Mouse (Mus musculus): ENCODE measurements at regions not wholly inside any gene's neighbourhood (a gene's known extent, or its start where the extent isn't known, plus 50 kb on each side); places are given as distances from the start of the nearest gene placed in this dataset.

DNA sequence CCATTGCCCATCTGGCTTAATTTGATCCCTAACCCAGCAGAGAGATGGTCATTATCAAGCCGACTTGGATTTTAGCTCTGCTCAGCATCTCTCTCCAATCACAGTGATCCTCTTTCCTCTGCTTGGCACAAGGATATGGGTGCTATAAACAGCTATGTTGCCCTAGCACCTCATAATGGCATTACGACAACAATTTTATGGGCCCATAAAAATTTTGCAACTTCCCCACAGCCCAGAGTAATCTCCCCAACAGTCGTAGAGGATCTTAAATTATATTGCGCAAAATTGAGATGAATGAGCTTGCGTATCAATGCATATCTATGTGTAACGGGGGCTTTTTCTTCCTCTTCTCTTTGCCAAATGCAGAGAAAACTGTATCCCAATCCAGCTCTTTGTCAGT, 329.4 kb downstream of the Hlx start:
- Histone ChIP-seq H3K9ac (ENCODE audit: low read length) (no peak overlapping the region), H3K4me2 (ENCODE audit: low read depth) (no peak overlapping the region), H3K4me3 (ENCODE audit: low read depth, low read length) (no peak overlapping the region), H3K9me3 (ENCODE audit: control insufficient read depth, low read length) (no peaks in the 10 kb centered on the region), H3K36me3 (ENCODE audit: control insufficient read depth, insufficient read depth, low read length) (no peaks in the 10 kb centered on the region), H3K27ac (ENCODE audit: low read depth, low read length) (no peak overlapping the region), H3K27me3 (ENCODE audit: control insufficient read depth, insufficient read depth, low read length) (no peaks in the 10 kb centered on the region), H3K4me1 (ENCODE audit: control insufficient read depth, insufficient read depth, low read length) (no peaks in the 10 kb centered on the region)
- ATAC-seq (ENCODE audit: insufficient read depth, low FRiP score, low TSS enrichment) = no peak
- 56% methylated on average over 6 of the region's 6 CpGs for WGBS
- DNase-seq (ENCODE audit: low spot score) = no peak

DNA sequence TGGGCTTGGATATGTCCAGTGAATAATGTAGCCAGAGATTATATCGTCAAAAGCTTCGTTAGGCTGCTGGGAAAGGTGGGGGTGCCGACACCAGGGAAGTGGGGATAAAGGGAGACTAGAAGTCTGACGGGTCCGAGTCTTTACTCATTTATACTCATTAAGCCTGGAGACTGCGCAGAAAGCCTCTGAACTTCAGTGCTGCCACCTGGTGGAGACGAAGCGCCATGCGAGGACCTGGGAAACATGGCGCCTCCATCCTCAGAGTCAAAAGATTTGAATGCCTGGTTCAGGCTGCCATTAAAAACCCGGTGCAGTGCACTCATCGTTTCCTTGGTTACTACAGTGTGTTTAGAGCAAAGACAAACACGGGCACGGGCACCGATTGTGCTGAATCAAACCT, 337.2 kb downstream of the Hlx start:
- WGBS = 57% methylated on average over 15 of the region's 15 CpGs
- Histone ChIP-seq H3K27ac (ENCODE audit: low read depth, low read length) (no peak overlapping the region), H3K36me3 (ENCODE audit: control insufficient read depth, insufficient read depth, low read length) (no peaks in the 10 kb centered on the region), H3K4me3 (ENCODE audit: low read depth, low read length) (no peak overlapping the region), H3K27me3 (ENCODE audit: control insufficient read depth, insufficient read depth, low read length) (no peaks in the 10 kb centered on the region), H3K9ac (ENCODE audit: low read length) (no peak overlapping the region), H3K9me3 (ENCODE audit: control insufficient read depth, low read length) (no peaks in the 10 kb centered on the region), H3K4me1 (ENCODE audit: control insufficient read depth, insufficient read depth, low read length) (no peaks in the 10 kb centered on the region), H3K4me2 (ENCODE audit: low read depth) (no peak overlapping the region)
- ATAC-seq (ENCODE audit: insufficient read depth, low FRiP score, low TSS enrichment) = no peak
- DNase-seq (ENCODE audit: low spot score) = peak; percentile 46

DNA sequence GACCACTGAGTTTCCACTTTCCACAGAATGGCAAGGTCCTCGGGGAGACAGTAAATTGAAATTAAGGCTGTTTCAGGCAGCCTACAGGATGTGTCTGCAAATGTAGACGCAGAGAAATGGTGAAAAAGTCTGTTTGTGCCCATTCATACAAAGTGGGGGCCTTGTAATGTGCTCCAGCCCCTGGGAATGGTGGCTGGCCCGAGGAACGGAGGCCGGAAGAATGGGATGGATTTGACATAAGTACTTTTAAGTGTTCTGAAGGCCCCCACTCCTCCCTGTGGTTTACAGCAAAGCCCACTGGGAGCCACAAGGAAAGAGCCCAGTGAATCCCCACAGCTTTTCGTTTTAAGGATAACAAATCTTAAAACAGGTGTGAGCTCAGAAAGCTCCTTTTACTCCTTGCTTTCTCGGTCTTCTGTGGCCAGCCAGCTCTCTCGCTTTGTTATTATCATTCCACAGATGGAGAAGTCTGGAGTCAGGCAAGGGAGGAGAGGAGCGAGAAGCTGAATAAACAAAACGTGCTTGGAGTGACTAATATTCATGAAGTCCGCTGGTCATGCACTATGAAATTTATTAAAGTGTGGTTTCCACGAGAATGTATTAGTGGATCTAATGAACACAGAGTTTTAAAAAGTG, 337.7 kb downstream of the Hlx start:
- H3K4me2 ChIP-seq (ENCODE audit: low read depth) = no peak overlapping the region
- WGBS = 71% methylated on average over 12 of the region's 12 CpGs
- no peaks in the 10 kb centered on the region for H3K9me3 ChIP-seq (ENCODE audit: control insufficient read depth, low read length)
- no peaks in the 10 kb centered on the region for H3K36me3 ChIP-seq (ENCODE audit: control insufficient read depth, insufficient read depth, low read length)
- H3K4me3 ChIP-seq (ENCODE audit: low read depth, low read length) = no peak overlapping the region
- H3K4me1 ChIP-seq (ENCODE audit: control insufficient read depth, insufficient read depth, low read length) = no peaks in the 10 kb centered on the region
- H3K9ac ChIP-seq (ENCODE audit: low read length) = no peak overlapping the region
- DNase-seq (ENCODE audit: low spot score) (peak; percentile 12), ATAC-seq (ENCODE audit: insufficient read depth, low FRiP score, low TSS enrichment) (no peak)
- H3K27ac ChIP-seq (ENCODE audit: low read depth, low read length) = no peak overlapping the region
- no peaks in the 10 kb centered on the region for H3K27me3 ChIP-seq (ENCODE audit: control insufficient read depth, insufficient read depth, low read length)

DNA sequence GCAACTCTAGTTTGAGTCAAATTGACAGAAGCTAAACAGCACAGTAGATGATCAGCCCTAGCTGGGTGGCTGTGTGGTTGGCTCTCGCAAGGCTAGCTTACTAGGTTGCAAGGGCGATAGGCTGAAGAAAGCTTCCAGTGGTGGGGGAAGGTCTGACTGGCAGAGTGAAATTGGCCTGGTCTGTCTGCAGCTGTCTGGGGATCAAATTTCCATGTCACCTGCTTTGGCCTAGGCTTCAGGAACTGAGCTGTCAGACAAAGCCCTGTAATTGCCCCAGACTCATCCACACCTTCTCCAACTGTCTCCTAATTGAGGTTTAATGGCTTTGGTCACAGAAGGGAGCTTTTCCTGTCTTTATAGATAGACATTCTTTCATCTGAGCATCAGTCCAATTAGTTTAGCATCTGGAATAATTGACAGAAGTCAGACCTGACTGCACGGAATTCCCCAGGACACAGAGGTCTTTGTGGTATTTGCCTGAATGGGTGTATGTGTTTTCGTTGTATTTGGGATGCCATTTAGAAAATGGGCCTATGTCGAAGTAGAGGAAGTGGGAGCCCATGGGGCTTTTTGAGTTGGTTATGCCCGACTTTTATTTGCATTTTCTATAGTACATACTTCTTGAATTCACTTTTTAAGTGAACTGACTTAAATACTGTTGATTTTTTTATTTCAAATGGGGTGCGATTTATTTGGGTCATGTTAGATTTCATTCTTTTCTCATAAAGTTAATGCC, 348.2 kb downstream of the Hlx start:
- H3K9ac ChIP-seq (ENCODE audit: low read length) = no peak overlapping the region
- WGBS = 48% methylated on average over 7 of the region's 7 CpGs
- H3K4me1 ChIP-seq (ENCODE audit: control insufficient read depth, insufficient read depth, low read length) = no peaks in the 10 kb centered on the region
- no peaks in the 10 kb centered on the region for H3K9me3 ChIP-seq (ENCODE audit: control insufficient read depth, low read length)
- ATAC-seq (ENCODE audit: insufficient read depth, low FRiP score, low TSS enrichment) = no peak
- H3K27me3 ChIP-seq (ENCODE audit: control insufficient read depth, insufficient read depth, low read length) = no peaks in the 10 kb centered on the region
- no peak overlapping the region for H3K27ac ChIP-seq (ENCODE audit: low read depth, low read length)
- no peak overlapping the region for H3K4me2 ChIP-seq (ENCODE audit: low read depth)
- no peak overlapping the region for H3K4me3 ChIP-seq (ENCODE audit: low read depth, low read length)
- no peaks in the 10 kb centered on the region for H3K36me3 ChIP-seq (ENCODE audit: control insufficient read depth, insufficient read depth, low read length)
- DNase-seq (ENCODE audit: low spot score) = no peak

DNA sequence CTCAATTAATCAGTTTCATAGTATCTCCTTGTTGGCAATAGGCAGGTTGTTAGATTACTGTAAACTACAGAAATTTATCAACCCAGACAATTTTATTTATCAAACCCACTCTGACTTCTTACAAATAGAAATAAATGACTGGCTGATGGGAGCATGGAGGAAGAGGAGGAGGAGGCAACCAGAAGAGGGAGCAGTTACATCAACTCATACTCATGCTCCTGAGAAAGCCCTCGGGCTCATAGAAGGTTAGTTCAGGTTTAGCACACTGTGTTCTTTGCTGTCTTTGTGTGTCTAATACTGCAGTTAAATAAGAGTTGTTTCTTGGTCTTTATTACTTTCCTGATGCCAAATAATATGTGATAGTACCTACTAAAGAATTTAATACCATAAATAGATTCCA, 344.6 kb upstream of the 1700056E22Rik start:
- ATAC-seq (ENCODE audit: insufficient read depth, low FRiP score, low TSS enrichment) (no peak), DNase-seq (ENCODE audit: low spot score) (no peak)
- no peak overlapping the region for H3K4me3 ChIP-seq (ENCODE audit: low read depth, low read length)
- H3K4me1 ChIP-seq (ENCODE audit: control insufficient read depth, insufficient read depth, low read length) = no peaks in the 10 kb centered on the region
- WGBS = 86% methylated on average over 1 of the region's 1 CpGs
- no peak overlapping the region for H3K9ac ChIP-seq (ENCODE audit: low read length)
- H3K4me2 ChIP-seq (ENCODE audit: low read depth) = no peak overlapping the region
- no peak overlapping the region for H3K27ac ChIP-seq (ENCODE audit: low read depth, low read length)
- no peaks in the 10 kb centered on the region for H3K27me3 ChIP-seq (ENCODE audit: control insufficient read depth, insufficient read depth, low read length)
- no peaks in the 10 kb centered on the region for H3K9me3 ChIP-seq (ENCODE audit: control insufficient read depth, low read length)
- H3K36me3 ChIP-seq (ENCODE audit: control insufficient read depth, insufficient read depth, low read length) = no peaks in the 10 kb centered on the region

DNA sequence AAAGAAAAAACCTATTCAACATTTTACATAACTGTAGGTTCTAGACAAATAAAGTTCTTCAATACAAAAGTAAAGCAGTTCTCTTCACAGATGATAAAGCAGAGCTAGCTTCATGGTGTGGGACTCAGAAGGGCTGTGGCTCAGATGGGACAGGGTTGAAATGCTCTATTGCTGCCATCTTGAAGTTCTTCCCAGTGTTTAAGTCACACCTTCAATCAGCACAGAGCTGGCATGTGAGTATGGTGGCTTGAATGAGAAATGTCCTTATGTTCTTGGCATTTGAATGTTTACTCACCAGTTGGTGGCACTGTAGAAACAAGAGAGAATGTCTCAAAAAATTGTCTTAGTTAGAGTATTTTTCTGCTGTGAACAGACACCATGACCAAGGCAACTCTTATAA, 330.9 kb upstream of the 1700056E22Rik start:
- Histone ChIP-seq H3K27me3 (ENCODE audit: control insufficient read depth, insufficient read depth, low read length) (no peaks in the 10 kb centered on the region), H3K4me1 (ENCODE audit: control insufficient read depth, insufficient read depth, low read length) (no peaks in the 10 kb centered on the region), H3K36me3 (ENCODE audit: control insufficient read depth, insufficient read depth, low read length) (no peaks in the 10 kb centered on the region), H3K9me3 (ENCODE audit: control insufficient read depth, low read length) (no peaks in the 10 kb centered on the region), H3K9ac (ENCODE audit: low read length) (no peak overlapping the region), H3K4me3 (ENCODE audit: low read depth, low read length) (no peak overlapping the region), H3K27ac (ENCODE audit: low read depth, low read length) (no peak overlapping the region), H3K4me2 (ENCODE audit: low read depth) (no peak overlapping the region)
- ATAC-seq (ENCODE audit: insufficient read depth, low FRiP score, low TSS enrichment) (no peak), DNase-seq (ENCODE audit: low spot score) (no peak)

DNA sequence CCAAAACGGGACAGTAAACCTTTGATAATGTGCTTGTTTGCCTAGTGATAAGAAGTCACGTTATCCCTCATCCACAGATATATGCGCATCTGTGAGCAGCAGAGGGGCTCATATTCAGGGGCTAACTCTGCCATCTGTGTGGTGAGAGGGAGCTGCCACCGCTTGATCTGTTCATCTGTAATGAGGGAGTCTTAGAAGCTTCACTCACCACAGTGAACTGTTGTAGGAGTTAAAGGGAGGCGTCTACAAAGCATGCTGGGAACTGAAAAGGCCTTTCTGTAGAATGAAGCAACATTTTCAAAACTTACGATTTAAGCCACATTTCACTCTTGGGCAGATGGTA, 324.1 kb upstream of the 1700056E22Rik start:
- Histone ChIP-seq H3K27me3 (ENCODE audit: control insufficient read depth, insufficient read depth, low read length) (no peaks in the 10 kb centered on the region), H3K4me2 (ENCODE audit: low read depth) (no peak overlapping the region), H3K9ac (ENCODE audit: low read length) (no peak overlapping the region), H3K9me3 (ENCODE audit: control insufficient read depth, low read length) (no peaks in the 10 kb centered on the region), H3K4me1 (ENCODE audit: control insufficient read depth, insufficient read depth, low read length) (no peaks in the 10 kb centered on the region), H3K27ac (ENCODE audit: low read depth, low read length) (no peak overlapping the region), H3K36me3 (ENCODE audit: control insufficient read depth, insufficient read depth, low read length) (no peaks in the 10 kb centered on the region), H3K4me3 (ENCODE audit: low read depth, low read length) (no peak overlapping the region)
- ATAC-seq (ENCODE audit: insufficient read depth, low FRiP score, low TSS enrichment) (no peak), DNase-seq (ENCODE audit: low spot score) (no peak)
- WGBS = 90% methylated on average over 6 of the region's 6 CpGs

DNA sequence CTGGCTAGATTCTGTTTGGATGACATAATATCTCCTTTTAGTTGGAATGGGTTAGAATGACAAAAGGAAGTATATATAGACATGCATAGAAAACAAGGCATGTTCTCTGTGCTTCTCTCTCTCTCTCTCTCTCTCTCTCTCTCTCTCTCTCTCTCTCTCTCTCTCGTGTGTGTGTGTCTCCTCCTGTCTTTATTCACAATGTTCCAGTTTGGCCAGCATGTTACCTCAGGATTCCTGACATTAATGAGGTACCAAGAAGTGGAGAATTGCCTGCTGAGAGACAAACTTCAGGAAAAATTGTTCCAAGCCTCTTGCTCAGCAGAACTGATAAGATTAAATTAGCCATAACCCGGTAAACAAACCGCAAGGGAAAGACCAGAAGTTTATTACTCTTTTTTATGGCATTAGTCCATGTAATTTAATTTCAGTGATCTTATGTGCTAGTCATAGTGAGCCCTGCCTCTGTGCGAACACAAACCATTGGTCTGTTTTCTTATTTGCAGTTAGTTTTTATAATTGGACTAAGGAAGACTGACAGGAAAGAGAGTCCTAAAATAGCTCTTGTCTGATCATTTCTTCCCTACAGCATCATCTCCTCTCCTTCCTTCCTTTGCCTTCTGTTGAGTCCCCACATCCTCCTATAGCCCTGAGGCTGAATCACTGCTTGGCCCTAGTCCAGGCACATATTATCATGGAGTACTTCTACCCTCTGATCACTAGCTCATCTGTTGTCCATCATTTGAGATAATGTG, 323.5 kb upstream of the 1700056E22Rik start:
- H3K27ac ChIP-seq (ENCODE audit: low read depth, low read length) = no peak overlapping the region
- ATAC-seq (ENCODE audit: insufficient read depth, low FRiP score, low TSS enrichment) (no peak), DNase-seq (ENCODE audit: low spot score) (no peak)
- no peak overlapping the region for H3K4me2 ChIP-seq (ENCODE audit: low read depth)
- 77% methylated on average over 4 of the region's 4 CpGs for WGBS
- no peak overlapping the region for H3K4me3 ChIP-seq (ENCODE audit: low read depth, low read length)
- no peaks in the 10 kb centered on the region for H3K4me1 ChIP-seq (ENCODE audit: control insufficient read depth, insufficient read depth, low read length)
- no peaks in the 10 kb centered on the region for H3K36me3 ChIP-seq (ENCODE audit: control insufficient read depth, insufficient read depth, low read length)
- H3K9ac ChIP-seq (ENCODE audit: low read length) = no peak overlapping the region
- no peaks in the 10 kb centered on the region for H3K27me3 ChIP-seq (ENCODE audit: control insufficient read depth, insufficient read depth, low read length)
- H3K9me3 ChIP-seq (ENCODE audit: control insufficient read depth, low read length) = no peaks in the 10 kb centered on the region
